Mouse (Mus musculus): ENCODE results near the gene Cdc73. TPM values are rescaled to one million over a fixed set of nuclear protein-coding genes. Genes with fewer than 3 reads are reported as not detected.

Gene Cdc73
- polyA plus RNA-seq, 1 experiment from 2014 or later: 15.6 TPM

DNA sequence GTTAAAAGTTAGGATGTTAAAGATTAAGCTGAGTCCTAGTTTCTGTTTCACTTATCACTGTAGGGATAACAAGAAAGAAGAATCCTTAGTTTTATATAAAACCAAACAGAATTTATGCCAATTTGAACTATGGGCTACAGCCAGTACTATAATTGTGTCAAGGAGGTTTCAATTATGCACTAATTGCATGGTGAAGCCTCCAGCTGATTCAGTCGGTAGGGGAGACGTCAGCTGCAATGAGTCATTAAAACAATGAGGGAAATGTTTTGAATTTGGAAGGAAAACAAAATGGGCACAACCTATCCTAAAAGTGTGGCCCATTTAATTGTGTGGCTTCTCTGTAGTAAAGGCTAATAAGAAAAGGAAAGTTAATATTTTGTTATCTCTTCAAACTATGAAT, 82.9 kb downstream of the Cdc73 start:
- H3K36me3 ChIP-seq (ENCODE audit: control insufficient read depth, insufficient read depth): peaks cover 14% of the 10 kb centered on the region
- no peaks in the 10 kb centered on the region for H3K4me1 ChIP-seq (ENCODE audit: control insufficient read depth, insufficient read depth, low read length)
- H3K9me3 ChIP-seq (replicated peaks; ENCODE audit: control insufficient read depth, low read length): no peaks in the 10 kb centered on the region
- no peak overlapping the region for H3K9ac ChIP-seq (ENCODE audit: low read length)
- no peak overlapping the region for H3K27ac ChIP-seq (ENCODE audit: low read length)
- ATAC-seq (replicated peaks; ENCODE audit: extremely low read depth, insufficient read depth, low FRiP score): no peak
- 70% methylated on average over 2 of the region's 2 CpGs for WGBS
- H3K27me3 ChIP-seq (ENCODE audit: control insufficient read depth, insufficient read depth, low read length): no peaks in the 10 kb centered on the region
- H3K4me3 ChIP-seq (ENCODE audit: low read length): no peak overlapping the region
- H3K4me2 ChIP-seq (ENCODE audit: low read depth, low read length): no peak overlapping the region

DNA sequence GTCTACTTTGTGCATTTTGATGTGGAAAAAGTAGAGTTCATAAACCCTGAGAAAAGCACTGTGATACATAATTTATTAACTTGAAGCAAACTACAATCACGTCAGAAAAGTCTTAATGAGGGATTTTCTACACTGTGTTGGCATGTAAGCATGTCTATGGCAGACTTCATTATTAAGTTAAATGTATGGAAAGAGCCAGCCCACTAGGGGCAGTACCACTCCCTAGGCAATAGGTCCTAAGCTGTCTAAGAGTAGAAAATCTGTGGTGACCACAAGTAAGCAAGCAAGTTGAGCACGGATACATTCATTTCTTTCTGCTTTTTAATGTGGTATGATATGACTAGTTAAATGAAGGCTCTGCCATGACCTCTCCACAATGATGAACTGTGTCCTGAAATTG, 89.8 kb downstream of the Cdc73 start:
- no peak overlapping the region for H3K4me2 ChIP-seq (ENCODE audit: low read depth, low read length)
- H3K4me3 ChIP-seq (ENCODE audit: low read length): no peak overlapping the region
- 100% methylated on average over 2 of the region's 2 CpGs for WGBS
- H3K9me3 ChIP-seq (replicated peaks; ENCODE audit: control insufficient read depth, low read length): no peaks in the 10 kb centered on the region
- no peak overlapping the region for H3K27ac ChIP-seq (ENCODE audit: low read length)
- no peak for ATAC-seq (replicated peaks; ENCODE audit: extremely low read depth, insufficient read depth, low FRiP score)
- no peaks in the 10 kb centered on the region for H3K4me1 ChIP-seq (ENCODE audit: control insufficient read depth, insufficient read depth, low read length)
- no peaks in the 10 kb centered on the region for H3K27me3 ChIP-seq (ENCODE audit: control insufficient read depth, insufficient read depth, low read length)
- no peak overlapping the region for H3K9ac ChIP-seq (ENCODE audit: low read length)
- peaks cover 22% of the 10 kb centered on the region for H3K36me3 ChIP-seq (ENCODE audit: control insufficient read depth, insufficient read depth)

DNA sequence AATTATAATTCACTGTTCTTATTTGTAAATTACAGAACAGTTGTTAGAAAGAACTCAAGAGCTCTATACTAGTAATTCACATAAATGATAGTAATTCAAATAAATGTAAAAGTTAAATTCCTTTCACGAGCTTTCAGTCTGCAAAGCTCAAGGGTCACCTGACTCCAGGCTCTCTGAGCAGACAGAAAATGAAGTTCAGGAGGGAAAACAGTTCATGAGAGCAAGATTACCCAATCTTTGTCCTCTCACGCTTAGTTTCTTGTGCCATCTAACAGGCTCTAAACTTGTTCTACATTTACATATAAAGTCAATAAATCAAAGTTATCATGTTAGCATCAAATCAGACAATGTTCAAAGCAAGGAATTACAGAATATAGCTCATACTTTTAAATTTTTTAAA, 93.8 kb downstream of the Cdc73 start:
- H3K4me3 ChIP-seq (ENCODE audit: low read length): no peak overlapping the region
- H3K36me3 ChIP-seq (ENCODE audit: control insufficient read depth, insufficient read depth): peaks cover 9% of the 10 kb centered on the region
- H3K27me3 ChIP-seq (ENCODE audit: control insufficient read depth, insufficient read depth, low read length): no peaks in the 10 kb centered on the region
- no peak overlapping the region for H3K9ac ChIP-seq (ENCODE audit: low read length)
- no peaks in the 10 kb centered on the region for H3K4me1 ChIP-seq (ENCODE audit: control insufficient read depth, insufficient read depth, low read length)
- ATAC-seq (replicated peaks; ENCODE audit: extremely low read depth, insufficient read depth, low FRiP score): no peak
- no peak overlapping the region for H3K27ac ChIP-seq (ENCODE audit: low read length)
- H3K4me2 ChIP-seq (ENCODE audit: low read depth, low read length): no peak overlapping the region
- H3K9me3 ChIP-seq (replicated peaks; ENCODE audit: control insufficient read depth, low read length): no peaks in the 10 kb centered on the region
- 79% methylated on average over 2 of the region's 2 CpGs for WGBS

DNA sequence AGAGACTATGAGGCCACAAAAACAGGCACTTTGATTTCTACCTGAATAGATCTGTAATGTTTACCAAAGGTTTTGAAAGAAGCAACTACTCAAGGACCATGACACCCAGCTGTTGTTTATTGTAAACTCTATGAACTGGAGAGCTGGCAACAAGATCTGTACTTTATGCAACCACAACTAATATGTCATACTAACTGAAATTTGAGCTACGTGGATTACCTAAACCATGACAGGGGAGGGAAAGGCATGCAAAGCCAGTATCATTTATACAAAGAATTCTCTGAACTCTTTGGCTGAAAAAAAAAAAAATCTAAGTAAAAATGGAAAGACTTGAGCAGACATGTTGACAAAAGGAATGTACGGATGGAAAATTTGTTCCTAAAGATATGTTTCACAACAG, 105.8 kb downstream of the Cdc73 start:
- Histone ChIP-seq H3K4me3 (ENCODE audit: low read length) (no peak overlapping the region), H3K4me1 (ENCODE audit: control insufficient read depth, insufficient read depth, low read length) (no peaks in the 10 kb centered on the region), H3K9me3 (replicated peaks; ENCODE audit: control insufficient read depth, low read length) (no peaks in the 10 kb centered on the region), H3K27me3 (ENCODE audit: control insufficient read depth, insufficient read depth, low read length) (no peaks in the 10 kb centered on the region), H3K27ac (ENCODE audit: low read length) (no peak overlapping the region), H3K36me3 (ENCODE audit: control insufficient read depth, insufficient read depth) (no peaks in the 10 kb centered on the region), H3K9ac (ENCODE audit: low read length) (no peak overlapping the region), H3K4me2 (ENCODE audit: low read depth, low read length) (no peak overlapping the region)
- 78% methylated on average over 2 of the region's 2 CpGs for WGBS
- ATAC-seq (replicated peaks; ENCODE audit: extremely low read depth, insufficient read depth, low FRiP score): no peak

DNA sequence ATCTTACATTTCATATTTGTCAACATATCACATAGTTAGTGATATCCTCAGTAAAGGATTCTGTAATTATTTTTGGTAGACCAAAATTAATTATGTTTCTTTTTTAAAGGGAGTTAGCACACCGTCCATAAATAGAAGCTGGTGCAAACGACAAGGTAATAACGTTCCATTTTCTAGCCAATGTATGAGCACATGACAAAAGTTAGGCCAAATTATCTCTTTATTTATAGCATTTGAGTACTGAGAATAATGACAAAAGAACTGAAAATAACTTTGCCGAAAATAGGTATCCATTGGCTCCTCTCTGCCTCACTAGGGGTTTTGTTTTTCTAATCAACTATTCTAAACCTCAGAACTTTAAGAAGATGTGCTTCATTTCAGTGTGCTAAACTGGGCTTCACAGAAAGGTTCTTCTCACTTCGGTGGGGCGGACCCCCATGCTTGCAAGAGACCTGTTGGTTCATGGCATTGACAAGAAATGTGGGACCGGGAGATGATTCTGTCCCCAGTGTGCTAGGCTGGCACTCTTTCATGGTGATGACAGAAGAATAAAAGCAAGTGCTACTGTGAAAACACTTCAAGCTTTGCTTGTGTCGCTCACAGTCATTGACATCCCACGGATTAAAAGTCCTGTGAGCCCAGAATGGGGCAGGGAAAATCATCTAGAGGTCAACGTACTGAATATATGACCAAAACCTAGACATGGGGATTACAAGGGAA, 125.7 kb downstream of the Cdc73 start:
- Histone ChIP-seq H3K27me3 (ENCODE audit: control insufficient read depth, insufficient read depth, low read length) (no peaks in the 10 kb centered on the region), H3K4me3 (ENCODE audit: low read length) (no peak overlapping the region), H3K27ac (ENCODE audit: low read length) (peak overlapping the region; percentile 57), H3K9me3 (replicated peaks; ENCODE audit: control insufficient read depth, low read length) (no peaks in the 10 kb centered on the region), H3K4me1 (ENCODE audit: control insufficient read depth, insufficient read depth, low read length) (no peaks in the 10 kb centered on the region), H3K9ac (ENCODE audit: low read length) (no peak overlapping the region), H3K36me3 (ENCODE audit: control insufficient read depth, insufficient read depth) (no peaks in the 10 kb centered on the region), H3K4me2 (ENCODE audit: low read depth, low read length) (0 out of 2 replicates have a peak overlapping the region, but pooled peaks have one; percentile 13)
- ATAC-seq (replicated peaks; ENCODE audit: extremely low read depth, insufficient read depth, low FRiP score): 0 out of 2 replicates have a peak, but pooled peaks have one; percentile 52
- 50% methylated on average over 10 of the region's 10 CpGs for WGBS

DNA sequence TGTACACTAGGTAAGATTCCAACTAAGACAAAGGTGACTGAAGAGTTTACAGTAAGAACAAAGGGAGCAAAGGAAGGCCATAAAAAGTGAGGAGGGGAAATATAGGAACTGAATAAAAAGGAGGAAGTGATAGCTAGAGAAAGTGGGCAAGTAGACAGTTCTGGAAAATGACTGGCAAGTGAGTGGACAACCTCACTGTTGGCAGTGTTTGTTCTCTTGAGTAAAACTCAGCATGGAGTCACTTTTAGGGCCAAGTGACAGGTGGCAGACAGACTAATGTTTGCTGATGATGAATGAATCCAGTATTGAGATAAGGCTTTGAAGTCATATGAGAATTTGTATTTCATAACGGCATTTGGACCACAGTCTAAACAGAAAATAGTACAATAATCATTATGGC, 144.5 kb downstream of the Cdc73 start:
- ATAC-seq (replicated peaks; ENCODE audit: extremely low read depth, insufficient read depth, low FRiP score): no peak
- H3K27me3 ChIP-seq (ENCODE audit: control insufficient read depth, insufficient read depth, low read length): no peaks in the 10 kb centered on the region
- no peaks in the 10 kb centered on the region for H3K4me1 ChIP-seq (ENCODE audit: control insufficient read depth, insufficient read depth, low read length)
- H3K4me2 ChIP-seq (ENCODE audit: low read depth, low read length): no peak overlapping the region
- no peak overlapping the region for H3K4me3 ChIP-seq (ENCODE audit: low read length)
- no peak overlapping the region for H3K27ac ChIP-seq (ENCODE audit: low read length)
- 70% methylated on average over 1 of the region's 1 CpGs for whole genome bisulfite sequencing
- no peak overlapping the region for H3K9ac ChIP-seq (ENCODE audit: low read length)
- H3K9me3 ChIP-seq (replicated peaks; ENCODE audit: control insufficient read depth, low read length): no peaks in the 10 kb centered on the region
- no peaks in the 10 kb centered on the region for H3K36me3 ChIP-seq (ENCODE audit: control insufficient read depth, insufficient read depth)

DNA sequence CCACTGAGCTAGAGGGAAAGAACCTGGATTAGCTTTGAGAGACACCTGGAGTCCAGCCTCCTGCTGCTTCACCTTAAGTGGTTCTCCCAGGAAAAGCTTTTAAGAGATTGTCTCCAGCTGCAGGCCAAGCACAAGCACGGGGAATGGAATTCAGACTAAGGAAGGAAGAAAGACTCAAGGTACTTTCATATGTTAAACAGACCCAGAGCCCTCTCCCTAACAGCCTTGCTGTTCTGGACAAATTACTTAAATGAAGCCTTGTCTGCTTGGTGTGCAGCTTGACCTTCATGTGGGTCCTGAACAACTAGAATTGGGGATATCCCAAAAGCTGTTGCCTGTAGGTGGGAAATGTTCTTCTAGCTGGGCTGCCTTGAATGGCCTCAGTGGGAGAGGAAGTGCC, 147.2 kb downstream of the Cdc73 start:
- no peaks in the 10 kb centered on the region for H3K36me3 ChIP-seq (ENCODE audit: control insufficient read depth, insufficient read depth)
- H3K9me3 ChIP-seq (replicated peaks; ENCODE audit: control insufficient read depth, low read length): no peaks in the 10 kb centered on the region
- no peak overlapping the region for H3K27ac ChIP-seq (ENCODE audit: low read length)
- WGBS: 23% methylated on average over 1 of the region's 1 CpGs
- no peaks in the 10 kb centered on the region for H3K27me3 ChIP-seq (ENCODE audit: control insufficient read depth, insufficient read depth, low read length)
- H3K4me2 ChIP-seq (ENCODE audit: low read depth, low read length): no peak overlapping the region
- H3K9ac ChIP-seq (ENCODE audit: low read length): no peak overlapping the region
- no peak for ATAC-seq (replicated peaks; ENCODE audit: extremely low read depth, insufficient read depth, low FRiP score)
- H3K4me3 ChIP-seq (ENCODE audit: low read length): no peak overlapping the region
- no peaks in the 10 kb centered on the region for H3K4me1 ChIP-seq (ENCODE audit: control insufficient read depth, insufficient read depth, low read length)

DNA sequence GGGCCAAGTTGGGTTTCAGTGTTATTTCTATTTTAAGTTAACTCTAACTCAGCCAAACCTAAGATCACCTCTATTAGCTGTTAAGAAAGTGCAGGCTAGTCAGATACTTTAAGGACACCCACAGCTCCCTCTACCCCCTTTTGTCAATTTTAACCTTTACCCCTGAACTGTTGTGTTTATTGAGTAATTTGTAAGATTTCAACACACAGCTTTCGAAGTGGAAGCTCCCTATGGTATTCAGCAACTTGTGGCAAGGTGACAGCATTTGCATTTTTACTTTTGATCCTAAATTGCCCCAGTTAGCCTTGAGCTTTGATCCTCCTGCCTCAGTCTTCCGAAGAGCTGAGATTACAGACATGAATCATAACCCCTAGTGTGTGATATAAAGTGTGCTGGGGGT, 148.1 kb downstream of the Cdc73 start:
- H3K27me3 ChIP-seq (ENCODE audit: control insufficient read depth, insufficient read depth, low read length): no peaks in the 10 kb centered on the region
- H3K9ac ChIP-seq (ENCODE audit: low read length): no peak overlapping the region
- 42% methylated on average over 2 of the region's 2 CpGs for WGBS
- H3K4me2 ChIP-seq (ENCODE audit: low read depth, low read length): no peak overlapping the region
- no peak overlapping the region for H3K27ac ChIP-seq (ENCODE audit: low read length)
- H3K4me3 ChIP-seq (ENCODE audit: low read length): no peak overlapping the region
- no peaks in the 10 kb centered on the region for H3K9me3 ChIP-seq (replicated peaks; ENCODE audit: control insufficient read depth, low read length)
- no peaks in the 10 kb centered on the region for H3K36me3 ChIP-seq (ENCODE audit: control insufficient read depth, insufficient read depth)
- ATAC-seq (replicated peaks; ENCODE audit: extremely low read depth, insufficient read depth, low FRiP score): no peak
- no peaks in the 10 kb centered on the region for H3K4me1 ChIP-seq (ENCODE audit: control insufficient read depth, insufficient read depth, low read length)

All from heart, embryonic 16.5 days (tissue).